Mouse (Mus musculus): ENCODE measurements around the gene Pmis2. TPM values are rescaled to one million over a fixed set of nuclear protein-coding genes. Genes with fewer than 3 reads are reported as not detected.

Pmis2 gene
- polyA plus RNA-seq, 1 experiment from 2014 or later = not detected

- Histone ChIP-seq H3K4me2 (replicated peaks; ENCODE audit: low read depth, low read length) (no peak overlapping the region), H3K9ac (replicated peaks; ENCODE audit: low read depth) (no peak overlapping the region), H3K36me3 (ENCODE audit: insufficient read depth, low read length) (no peaks in the 10 kb centered on the region; the same call in none of the 2 replicates), H3K27ac (ENCODE audit: low read length) (no peak overlapping the region), H3K4me3 (ENCODE audit: low read depth, low read length) (no peak overlapping the region), H3K9me3 (ENCODE audit: low read length) (no peaks in the 10 kb centered on the region), H3K4me1 (ENCODE audit: insufficient read depth, low read depth, low read length) (no peaks in the 10 kb centered on the region), H3K27me3 (replicated peaks; ENCODE audit: insufficient read depth, low read length) (no peaks in the 10 kb centered on the region)
- 77% methylated on average over 5 of the region's 5 CpGs for WGBS
- ATAC-seq (no peak), DNase-seq (ENCODE audit: low spot score) (no peak)
- TF ChIP-seq EP300 (IDR thresholded peaks at IDR 0.05) (no peak), CTCF (IDR thresholded peaks at IDR 0.05) (no peak)
Measured at GRCm38 (mm10) chr7:30626647-30627046, 44.8 kb downstream of the Pmis2 start.

- peak within 1 kb of the TSS; percentile 75 for H3K4me3 ChIP-seq (ENCODE audit: low read depth, low read length)
- H3K9ac ChIP-seq (replicated peaks; ENCODE audit: low read depth) = peak within 1 kb of the TSS; percentile 83
- WGBS = 2% methylated on average over 44 of the region's 44 CpGs
- H3K36me3 ChIP-seq (ENCODE audit: insufficient read depth, low read length) = no peaks in the 10 kb centered on the region; the same call in none of the 2 replicates
- no peaks in the 10 kb centered on the region for H3K27me3 ChIP-seq (replicated peaks; ENCODE audit: insufficient read depth, low read length)
- H3K4me1 ChIP-seq (ENCODE audit: insufficient read depth, low read depth, low read length) = no peaks in the 10 kb centered on the region
- H3K4me2 ChIP-seq (replicated peaks; ENCODE audit: low read depth, low read length) = peak within 1 kb of the TSS; percentile 78
- DNase-seq (ENCODE audit: low spot score) = peak; percentile 97
- TF ChIP-seq CTCF (IDR thresholded peaks at IDR 0.05) (no peak), EP300 (IDR thresholded peaks at IDR 0.05) (no peak)
- peak; percentile 98 for ATAC-seq
- H3K27ac ChIP-seq (ENCODE audit: low read length) = peak within 1 kb of the TSS; percentile 58
- H3K9me3 ChIP-seq (ENCODE audit: low read length) = no peaks in the 10 kb centered on the region
Measured at GRCm38 (mm10) chr7:30625530-30626384, 45.6 kb downstream of the Pmis2 start, which contains the start of gene Cox6b1. Gene Cox6b1, minus strand, starts transcription at chr7:30626151.

Other genes starting within 250 kb of the Pmis2 start
- gene Nfkbid, start 249.9 kb downstream of the Pmis2 start, polyA plus RNA-seq (2015; fragmentation: Nextera tagmentation; extraction: Ambion mirVana) = 1.9 and 2.5 TPM in 2 replicates
- gene Aplp1, start 226.1 kb downstream of the Pmis2 start, polyA plus RNA-seq (2015; fragmentation: Nextera tagmentation; extraction: Ambion mirVana) = 6.8 and 8.1 TPM in 2 replicates
- gene Kirrel2, start 213.9 kb downstream of the Pmis2 start, polyA plus RNA-seq (2015; fragmentation: Nextera tagmentation; extraction: Ambion mirVana) = not detected in 2 replicates
- 0.12 TPM in 2 replicates for gene Nphs1, start 213.3 kb downstream of the Pmis2 start, polyA plus RNA-seq (2015; fragmentation: Nextera tagmentation; extraction: Ambion mirVana)
- gene Prodh2, start 178.0 kb downstream of the Pmis2 start, polyA plus RNA-seq (2015; fragmentation: Nextera tagmentation; extraction: Ambion mirVana) = not detected in 2 replicates
- gene Arhgap33, start 136.5 kb downstream of the Pmis2 start, polyA plus RNA-seq (2015; fragmentation: Nextera tagmentation; extraction: Ambion mirVana) = 2.1 TPM in 2 replicates
- gene Hspb6, start 119.4 kb downstream of the Pmis2 start, polyA plus RNA-seq (2015; fragmentation: Nextera tagmentation; extraction: Ambion mirVana) = 22.8 and 27.0 TPM in 2 replicates
- 4.0 and 4.4 TPM in 2 replicates for gene Proser3, start 119.3 kb downstream of the Pmis2 start, polyA plus RNA-seq (2015; fragmentation: Nextera tagmentation; extraction: Ambion mirVana)
- gene Lin37, start 111.8 kb downstream of the Pmis2 start, polyA plus RNA-seq (2015; fragmentation: Nextera tagmentation; extraction: Ambion mirVana) = 32.8 and 38.6 TPM in 2 replicates
- 75.0 and 86.0 TPM in 2 replicates for gene U2af1l4, start 108.3 kb downstream of the Pmis2 start, polyA plus RNA-seq (2015; fragmentation: Nextera tagmentation; extraction: Ambion mirVana)
- gene Gm49396, start 108.3 kb downstream of the Pmis2 start, polyA plus RNA-seq (2015; fragmentation: Nextera tagmentation; extraction: Ambion mirVana) = 4.5 and 6.1 TPM in 2 replicates
- gene Psenen, start 108.0 kb downstream of the Pmis2 start, polyA plus RNA-seq (2015; fragmentation: Nextera tagmentation; extraction: Ambion mirVana) = 173 and 184 TPM in 2 replicates
- gene Igflr1, start 106.2 kb downstream of the Pmis2 start, polyA plus RNA-seq (2015; fragmentation: Nextera tagmentation; extraction: Ambion mirVana) = 1.2 and 3.2 TPM in 2 replicates
- 6.8 and 6.9 TPM in 2 replicates for gene Kmt2b, start 82.9 kb downstream of the Pmis2 start, polyA plus RNA-seq (2015; fragmentation: Nextera tagmentation; extraction: Ambion mirVana)
- 3.0 and 3.9 TPM in 2 replicates for gene Zbtb32, start 72.7 kb downstream of the Pmis2 start, polyA plus RNA-seq (2015; fragmentation: Nextera tagmentation; extraction: Ambion mirVana)
- gene Upk1a, start 58.8 kb downstream of the Pmis2 start, polyA plus RNA-seq (2015; fragmentation: Nextera tagmentation; extraction: Ambion mirVana) = 11.2 and 11.8 TPM in 2 replicates
- 717 and 766 TPM in 2 replicates for gene Cox6b1, start 45.5 kb downstream of the Pmis2 start, polyA plus RNA-seq (2015; fragmentation: Nextera tagmentation; extraction: Ambion mirVana)
- gene Etv2, start 35.8 kb downstream of the Pmis2 start, polyA plus RNA-seq (2015; fragmentation: Nextera tagmentation; extraction: Ambion mirVana) = not detected in 2 replicates
- gene Rbm42, start 21.3 kb downstream of the Pmis2 start, polyA plus RNA-seq (2015; fragmentation: Nextera tagmentation; extraction: Ambion mirVana) = 101 and 107 TPM in 2 replicates
- gene Haus5, start 6.6 kb downstream of the Pmis2 start, polyA plus RNA-seq (2015; fragmentation: Nextera tagmentation; extraction: Ambion mirVana) = 10.0 and 10.3 TPM in 2 replicates
- 0.69 and 1.2 TPM in 2 replicates for gene 2200002J24Rik, start 27.3 kb upstream of the Pmis2 start, polyA plus RNA-seq (2015; fragmentation: Nextera tagmentation; extraction: Ambion mirVana)
- 0.14 TPM in 1 of 2 replicates, not detected in the other for gene Atp4a, start 40.6 kb upstream of the Pmis2 start, polyA plus RNA-seq (2015; fragmentation: Nextera tagmentation; extraction: Ambion mirVana)
- 179 and 193 TPM in 2 replicates for gene Tmem147, start 57.9 kb upstream of the Pmis2 start, polyA plus RNA-seq (2015; fragmentation: Nextera tagmentation; extraction: Ambion mirVana)
- 0.18 and 0.21 TPM in 2 replicates for gene Gapdhs, start 72.1 kb upstream of the Pmis2 start, polyA plus RNA-seq (2015; fragmentation: Nextera tagmentation; extraction: Ambion mirVana)
- 6.7 and 7.3 TPM in 2 replicates for gene Sbsn, start 79.9 kb upstream of the Pmis2 start, polyA plus RNA-seq (2015; fragmentation: Nextera tagmentation; extraction: Ambion mirVana)
- 65.2 and 74.3 TPM in 2 replicates for gene Dmkn, start 92.2 kb upstream of the Pmis2 start, polyA plus RNA-seq (2015; fragmentation: Nextera tagmentation; extraction: Ambion mirVana)
- gene Krtdap, start 116.3 kb upstream of the Pmis2 start, polyA plus RNA-seq (2015; fragmentation: Nextera tagmentation; extraction: Ambion mirVana) = 2.1 and 4.4 TPM in 2 replicates
- 1.1 and 1.4 TPM in 2 replicates for gene Ffar2, start 152.2 kb upstream of the Pmis2 start, polyA plus RNA-seq (2015; fragmentation: Nextera tagmentation; extraction: Ambion mirVana)
- gene Ffar3, start 184.6 kb upstream of the Pmis2 start, polyA plus RNA-seq (2015; fragmentation: Nextera tagmentation; extraction: Ambion mirVana) = not detected in 2 replicates
- gene Ffar1, start 190.0 kb upstream of the Pmis2 start, polyA plus RNA-seq (2015; fragmentation: Nextera tagmentation; extraction: Ambion mirVana) = not detected in 2 replicates
- 0.35 and 0.79 TPM in 2 replicates for gene Cd22, start 208.7 kb upstream of the Pmis2 start, polyA plus RNA-seq (2015; fragmentation: Nextera tagmentation; extraction: Ambion mirVana)
- gene Mag, start 243.3 kb upstream of the Pmis2 start, polyA plus RNA-seq (2015; fragmentation: Nextera tagmentation; extraction: Ambion mirVana) = 1.2 and 1.8 TPM in 2 replicates

Measured in lung, postnatal 0 days (tissue).